Mouse (Mus musculus): Measurements from ENCODE around the gene Tgfbrap1. TPM values are rescaled to one million over a fixed set of nuclear protein-coding genes. Genes with fewer than 3 reads are reported as not detected.
"Not testable (repeated sequence)": the region's sequence is repeated elsewhere in the genome, so short reads cannot be mapped to it uniquely, and the experiment has no call there.

Tgfbrap1 gene
- total RNA-seq, 1 experiment from 2014 or later, result 35.9 TPM

DNA sequence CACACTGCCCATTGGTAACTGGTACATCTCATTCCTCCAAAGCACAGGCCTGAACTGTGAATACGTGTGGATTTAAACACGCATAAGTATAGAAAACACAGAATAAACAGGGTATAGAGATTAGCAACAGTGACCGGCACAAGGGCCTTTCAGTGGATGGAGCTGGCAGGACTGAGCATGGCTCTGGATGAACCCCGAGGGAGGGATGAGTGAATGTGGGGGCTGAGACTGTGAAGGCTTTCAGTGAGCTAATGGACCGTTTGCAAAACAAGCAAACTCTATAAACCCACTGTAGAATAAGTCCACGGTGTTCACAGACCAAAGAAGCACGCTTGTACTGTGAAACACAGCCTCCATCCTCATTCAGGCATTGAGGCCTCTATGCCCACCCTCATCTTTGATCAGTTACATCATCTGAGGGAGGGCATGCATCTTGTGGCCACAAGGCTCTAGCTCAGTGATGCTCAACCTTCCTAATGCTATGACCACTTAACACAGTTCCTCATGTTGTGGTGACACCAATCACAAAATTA, 83.2 kb downstream of the Tgfbrap1 start:
- DNase-seq, result not testable (repeated sequence)

DNA sequence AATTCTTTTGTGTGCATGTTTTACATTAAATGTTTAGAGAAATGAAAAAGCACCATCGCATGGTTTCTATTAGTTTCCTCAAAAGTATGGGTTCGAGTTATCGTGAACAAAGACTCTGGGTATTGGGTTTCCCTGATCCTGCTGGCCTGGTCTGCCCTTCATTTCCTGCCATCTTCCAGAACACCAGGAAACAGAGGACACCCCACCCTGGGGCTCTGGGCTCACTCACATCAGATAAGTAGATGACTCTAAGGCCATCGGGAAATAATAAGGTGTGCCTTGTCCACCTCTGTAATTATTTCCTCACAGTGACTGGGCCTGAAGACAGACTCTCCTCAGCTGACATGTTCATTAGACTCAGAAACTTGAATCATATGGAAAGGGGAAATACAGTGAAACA, 88.0 kb downstream of the Tgfbrap1 start:
- no peak for DNase-seq

DNA sequence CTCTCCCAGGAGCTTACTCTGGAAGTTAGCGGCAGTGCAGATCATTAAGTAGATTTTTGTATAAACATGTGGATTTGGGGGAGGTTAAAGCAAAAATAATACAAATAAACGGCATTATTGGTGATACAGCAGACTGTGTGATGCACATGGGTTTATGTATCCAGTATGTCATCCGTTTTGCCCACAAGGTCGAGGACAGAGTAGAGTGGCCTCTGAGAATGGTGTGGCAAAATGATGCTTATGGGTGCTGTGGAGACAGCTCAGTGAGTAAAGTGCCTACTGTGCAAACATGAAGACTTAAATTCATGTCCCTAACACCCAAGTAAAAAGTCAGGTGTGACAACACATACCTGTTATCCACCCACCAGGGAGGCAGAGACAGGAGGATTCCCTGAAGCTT, 91.9 kb downstream of the Tgfbrap1 start:
- no peak for DNase-seq

DNA sequence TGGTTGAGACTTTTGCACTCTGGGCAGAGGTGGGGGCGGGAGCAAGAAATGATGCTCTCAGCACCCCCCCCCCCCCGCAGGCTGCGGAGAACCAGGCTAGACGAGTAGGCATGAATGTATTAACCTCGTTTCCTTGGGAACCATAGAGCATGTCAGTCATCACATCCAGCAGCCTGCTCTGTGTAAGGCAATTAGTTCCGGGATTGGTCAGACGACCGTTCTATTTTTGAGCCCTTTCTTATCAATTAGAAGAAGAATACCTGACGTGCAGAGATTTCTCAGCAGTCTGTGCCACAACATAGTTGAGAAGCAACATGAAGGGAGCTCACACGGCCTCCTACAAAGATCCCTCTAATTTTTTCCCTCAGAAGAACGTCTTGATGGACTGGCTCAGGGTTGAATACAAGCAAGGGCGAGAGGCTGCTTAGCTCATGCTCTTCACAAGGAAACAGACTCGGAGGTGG, 92.4 kb downstream of the Tgfbrap1 start:
- DNase-seq, result no peak

Small RNAs within 50 kb of the gene (microRNA-seq; reads per million reads assigned to microRNA genes)
- 0 reads per million in 2 experiments for gene Gm24001

Other genes starting within 250 kb of the Tgfbrap1 start
- 67.6 and 73.1 TPM in 2 replicates for gene Mrps9, start 247.4 kb downstream of the Tgfbrap1 start, total RNA-seq (2021)
- 1.8 and 2.0 TPM in 2 replicates for gene Gpr45, start 145.8 kb downstream of the Tgfbrap1 start, total RNA-seq (2021)
- 18.7 and 20.0 TPM in 2 replicates for gene AI597479, start 73 bp upstream of the Tgfbrap1 start, total RNA-seq (2021)
- gene Fhl2, start 98.3 kb upstream of the Tgfbrap1 start, total RNA-seq (2021), result 17.3 and 22.9 TPM in 2 replicates

Measured in adrenal gland, postnatal 25 days (tissue).